Mouse (Mus musculus) kidney, adult 2 months (tissue): ENCODE data around the gene Ccdc124.

ENCODE experiments used
- CTCF ChIP-seq: fragments of 200-500 bp; conservative IDR thresholded peaks from 2 replicates; pipeline ENCODE4 v1.5.1; 2011; ENCODE audit warnings: low read depth, mild to moderate bottlenecking, control low read depth, low read length, moderate library complexity, mixed read lengths; ENCODE audit not compliant: insufficient read depth, insufficient read length
- POLR2A ChIP-seq: fragments of 200-500 bp; IDR thresholded peaks from one replicate; pipeline ENCODE4 v1.6.1; 2011; ENCODE audit warnings: low read depth, low read length, control low read depth

DNA sequence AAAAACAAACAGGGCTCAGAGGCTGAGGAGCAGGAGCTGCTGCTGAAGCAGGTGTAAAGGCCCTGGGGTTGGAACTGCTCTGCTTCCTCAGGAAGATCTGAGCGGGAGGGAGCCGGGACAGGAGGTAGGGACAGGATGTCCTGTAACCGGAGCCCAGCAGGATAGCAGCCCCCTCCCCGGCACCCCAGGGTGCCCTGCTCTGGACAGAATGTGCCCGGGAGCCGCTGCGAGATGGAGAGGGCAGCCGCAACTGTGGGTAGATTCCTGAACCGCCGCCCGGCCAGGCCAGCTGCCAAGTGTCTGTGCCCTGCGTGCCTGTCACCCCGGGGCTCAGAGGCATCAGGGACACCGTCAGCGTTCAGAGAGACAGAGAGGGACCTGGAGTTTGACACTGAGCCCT, 40.2 kb downstream of the Ccdc124 start:
- no peak for TF ChIP-seq CTCF
- no peak for TF ChIP-seq POLR2A
